ENCODE assay signal across 15 mouse cellular contexts in the genomic region with DNA sequence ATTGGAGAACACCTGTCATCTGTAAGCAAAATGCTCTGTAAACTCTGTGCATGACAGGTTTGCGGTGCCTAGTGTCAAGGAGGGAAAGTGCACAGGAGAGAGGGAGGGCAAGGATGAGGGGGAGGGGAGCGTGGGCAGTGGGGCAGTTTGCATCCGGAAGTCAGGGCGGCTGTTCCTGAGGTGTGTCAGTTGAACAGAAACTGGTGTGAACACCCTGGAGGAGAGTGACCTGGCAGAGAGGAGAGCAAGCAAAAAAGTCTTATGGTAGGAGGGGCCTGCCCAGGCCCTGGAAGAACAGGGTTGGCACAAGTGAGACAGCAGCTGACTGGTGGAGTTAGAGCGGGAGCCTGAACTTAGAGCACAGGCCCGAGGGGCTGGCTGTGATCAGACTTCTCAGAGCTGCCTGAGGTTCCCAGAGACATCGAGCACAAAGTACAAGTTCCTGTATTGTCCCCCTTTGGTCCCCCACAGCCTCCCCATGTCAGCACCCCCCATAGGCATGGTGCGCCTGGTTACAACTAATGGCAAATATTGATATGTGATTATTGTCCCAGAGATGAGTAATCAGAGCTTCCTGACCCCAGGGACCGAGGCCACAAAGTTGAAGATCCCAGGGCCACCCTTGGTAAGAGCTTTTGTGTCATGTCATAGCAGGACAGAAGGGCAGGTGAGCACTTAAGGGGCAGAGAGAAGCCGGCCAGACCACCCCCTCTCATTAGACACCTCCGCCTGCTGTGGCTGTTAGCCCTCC. TPM values are rescaled to one million over a fixed set of nuclear protein-coding genes. Genes with fewer than 3 reads are reported as not detected.
A peak's percentile ranks its signal among the peaks of the same experiment; 100 is the strongest.
DNase-seq lines count a peak whose midpoint lies in the region; ATAC-seq lines count a peak whose summit lies in the region.
"Had no signal": no experiment of that assay in that cellular context is flagged by ENCODE, and none has a peak within 500 bp of the region (broad histone marks: within the 10 kb centered on the region; RNA-seq: fewer than 3 reads in every experiment).

No protein-coding gene starts in this region.

- intact Hi-C loops in heart, postnatal 25 days (cut with DNase I) = no loop called here

- ATAC-seq in intestine, embryonic 16.5 days = peak; percentile 55
- no peak for ATAC-seq in midbrain, embryonic 14.5 days (ENCODE audit: low FRiP score, low TSS enrichment)
- ATAC-seq: forebrain, embryonic 16.5 days had no signal

- H3K4me3 ChIP-seq in heart, embryonic 10.5 days = no peak overlapping the region
- H3K4me3 ChIP-seq in intestine, embryonic 16.5 days (ENCODE audit: low read length) = no peak overlapping the region
- H3K4me3 ChIP-seq in midbrain, embryonic 10.5 days = no peak overlapping the region
- no peak overlapping the region for H3K4me3 ChIP-seq in midbrain, embryonic 14.5 days (replicated peaks; ENCODE audit: low read depth, low read length)
- H3K4me3 ChIP-seq: liver, embryonic 13.5 days had no signal

- H3K36me3 ChIP-seq in heart, embryonic 10.5 days = no peaks in the 10 kb centered on the region; the same call in 1 of the 2 replicates
- H3K36me3 ChIP-seq in intestine, embryonic 16.5 days (ENCODE audit: control insufficient read depth, insufficient read depth, low read length) = no peaks in the 10 kb centered on the region
- 0 out of 2 replicates have a peak, but pooled peaks cover 7% of the 10 kb centered on the region for H3K36me3 ChIP-seq in midbrain, embryonic 10.5 days
- H3K36me3 ChIP-seq in midbrain, embryonic 14.5 days (ENCODE audit: control insufficient read depth, insufficient read depth, low read length) = no peaks in the 10 kb centered on the region
- H3K36me3 ChIP-seq: liver, embryonic 13.5 days had no signal

- H3K4me1 ChIP-seq in heart, embryonic 10.5 days = peaks cover 61% of the 10 kb centered on the region
- H3K4me1 ChIP-seq in intestine, embryonic 16.5 days (ENCODE audit: control insufficient read depth, insufficient read depth, low read length) = peaks cover 2% of the 10 kb centered on the region; the same call in 1 of the 2 replicates
- 0 out of 2 replicates have a peak, but pooled peaks cover 2% of the 10 kb centered on the region for H3K4me1 ChIP-seq in midbrain, embryonic 10.5 days
- H3K4me1 ChIP-seq in midbrain, embryonic 14.5 days (ENCODE audit: control insufficient read depth, insufficient read depth, low read length) = no peaks in the 10 kb centered on the region

- H3K27me3 ChIP-seq in heart, embryonic 10.5 days (ENCODE audit: insufficient read depth, poor library complexity, severe bottlenecking) = no peaks in the 10 kb centered on the region
- H3K27me3 ChIP-seq in intestine, embryonic 16.5 days (replicated peaks; ENCODE audit: control insufficient read depth, insufficient read depth, low read length) = no peaks in the 10 kb centered on the region
- no peaks in the 10 kb centered on the region for H3K27me3 ChIP-seq in midbrain, embryonic 10.5 days (ENCODE audit: low read depth, poor library complexity, severe bottlenecking)
- no peaks in the 10 kb centered on the region for H3K27me3 ChIP-seq in midbrain, embryonic 14.5 days (ENCODE audit: control insufficient read depth, insufficient read depth, low read length)
- H3K27me3 ChIP-seq: liver, embryonic 13.5 days had no signal

- DNase-seq in heart, adult 18-20 months = peak; percentile 40 to 52
- no peak for DNase-seq in heart, postnatal 25 days (ENCODE audit: low spot score)
- DNase-seq in heart, embryonic 10.5 days (ENCODE audit: low spot score) = no peak
- peak; percentile 25 to 83 for DNase-seq in kidney, postnatal 25 days
- no peak for DNase-seq in midbrain, embryonic 10.5 days (ENCODE audit: low spot score)
- no peak for DNase-seq in frontal cortex, postnatal 36 days (ENCODE audit: low spot score in 2 of 2)
- DNase-seq in midbrain, embryonic 14.5 days = no peak
- DNase-seq: adrenal gland, postnatal 14 days; liver, embryonic 13.5 days had no signal

- no peak overlapping the region for H3K4me2 ChIP-seq in intestine, embryonic 16.5 days (ENCODE audit: low read depth, low read length)
- H3K4me2 ChIP-seq in midbrain, embryonic 14.5 days (ENCODE audit: low read length) = no peak overlapping the region
- H3K4me2 ChIP-seq: liver, embryonic 13.5 days had no signal

- H3K9ac ChIP-seq in intestine, embryonic 16.5 days (ENCODE audit: low read depth, low read length) = no peak overlapping the region
- no peak overlapping the region for H3K9ac ChIP-seq in midbrain, embryonic 14.5 days (replicated peaks; ENCODE audit: low read length)
- H3K9ac ChIP-seq: liver, embryonic 13.5 days had no signal

- H3K9me3 ChIP-seq in heart, embryonic 10.5 days = no peaks in the 10 kb centered on the region
- no peaks in the 10 kb centered on the region for H3K9me3 ChIP-seq in intestine, embryonic 16.5 days (ENCODE audit: control insufficient read depth, low read length)
- no peaks in the 10 kb centered on the region for H3K9me3 ChIP-seq in midbrain, embryonic 10.5 days (replicated peaks)
- H3K9me3 ChIP-seq in midbrain, embryonic 14.5 days (ENCODE audit: control insufficient read depth, low read length) = no peaks in the 10 kb centered on the region
- H3K9me3 ChIP-seq: liver, embryonic 13.5 days had no signal

- peak overlapping the region; percentile 84 for H3K27ac ChIP-seq in heart, embryonic 10.5 days
- H3K27ac ChIP-seq in intestine, embryonic 16.5 days (ENCODE audit: low read length) = no peak overlapping the region
- H3K27ac ChIP-seq in midbrain, embryonic 10.5 days (replicated peaks) = no peak overlapping the region
- H3K27ac ChIP-seq in midbrain, embryonic 14.5 days (replicated peaks; ENCODE audit: low read depth, low read length) = no peak overlapping the region
- H3K27ac ChIP-seq: liver, embryonic 13.5 days had no signal

- 47% methylated on average over 11 of the region's 11 CpGs for WGBS in heart, embryonic 10.5 days
- 66% methylated on average over 11 of the region's 11 CpGs for WGBS in intestine, embryonic 16.5 days
- 86% methylated on average over 11 of the region's 11 CpGs for WGBS in midbrain, embryonic 10.5 days
- 93% methylated on average over 11 of the region's 11 CpGs for WGBS in midbrain, embryonic 14.5 days

RNA-seq across cellular contexts. Expression of a gene that starts 19.5 kb away (rescaled TPM):
- total RNA-seq in heart, adult 18-20 months (2021) = 100 to 1,000 TPM in 1 of 2 experiments, 10 to 100 TPM in 1; 96.3 to 113 TPM
- total RNA-seq in heart, postnatal 25 days (2021) = 100 to 1,000 TPM; 153 to 155 TPM
- 47.5 and 61.3 TPM in 2 replicates for polyA plus RNA-seq in heart, embryonic 10.5 days (2016; fragmentation: Nextera tagmentation; extraction: Ambion mirVana)
- polyA plus RNA-seq in intestine, embryonic 16.5 days (2015; fragmentation: Nextera tagmentation; extraction: Ambion mirVana) = 23.9 and 24.0 TPM in 2 replicates
- 47.4 and 56.9 TPM in 2 replicates for polyA plus RNA-seq in midbrain, embryonic 10.5 days (2016; fragmentation: Nextera tagmentation; extraction: Ambion mirVana)
- 78.3 and 84.0 TPM in 2 replicates for polyA plus RNA-seq in midbrain, embryonic 14.5 days (2014; fragmentation: Nextera tagmentation; extraction: Ambion mirVana)

RNA-seq across cellular contexts. Expression of a gene that starts 46.2 kb away (rescaled TPM):
- not detected for total RNA-seq in heart, adult 18-20 months (2021)
- total RNA-seq in heart, postnatal 25 days (2021) = not detected
- not detected in 2 replicates for polyA plus RNA-seq in heart, embryonic 10.5 days (2016; fragmentation: Nextera tagmentation; extraction: Ambion mirVana)
- polyA plus RNA-seq in intestine, embryonic 16.5 days (2015; fragmentation: Nextera tagmentation; extraction: Ambion mirVana) = not detected in 2 replicates
- polyA plus RNA-seq in midbrain, embryonic 10.5 days (2016; fragmentation: Nextera tagmentation; extraction: Ambion mirVana) = 0.09 TPM in 1 of 2 replicates, not detected in the other
- polyA plus RNA-seq in midbrain, embryonic 14.5 days (2014; fragmentation: Nextera tagmentation; extraction: Ambion mirVana) = not detected in 2 replicates
- total RNA-seq: adrenal gland, postnatal 14 days; gastrocnemius, postnatal 4 days had no signal
- polyA plus RNA-seq: intestine, embryonic 14.5 days; liver, embryonic 13.5 days; neural tube, embryonic 14.5 days; thymus, postnatal 0 days had no signal

Comparison
In these comparisons a context has a peak if more than half of its experiments do, and no peak if none do; other contexts are left out.
1. DNase-seq: peak in heart, adult 18-20 months (2 of 2) and kidney, postnatal 25 days (2 of 2); none in heart, postnatal 25 days (single experiment), heart, embryonic 10.5 days (single experiment), midbrain, embryonic 10.5 days (single experiment), frontal cortex, postnatal 36 days (0 of 2) and midbrain, embryonic 14.5 days (single experiment).